Mouse (Mus musculus): Measurements from ENCODE around the gene Olfr1302.

The Olfr1302 gene

DNA sequence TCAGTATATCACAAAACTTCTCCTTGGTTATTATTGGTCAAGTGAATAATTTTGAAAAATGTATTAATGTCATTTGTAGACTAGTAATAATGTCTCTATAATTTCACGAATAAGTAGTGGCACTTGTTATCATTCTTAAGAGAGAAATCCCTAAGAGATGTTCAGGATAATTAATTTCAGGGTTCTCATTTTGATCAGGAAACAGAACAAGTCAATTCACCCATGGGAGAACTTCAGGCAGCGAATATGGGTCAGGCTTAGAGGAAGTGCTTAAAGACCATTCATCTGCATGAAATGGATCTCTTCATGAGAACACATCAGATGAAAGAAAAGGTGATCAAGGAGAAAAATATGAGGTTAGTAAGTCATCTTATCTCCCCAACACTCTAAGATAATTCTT is at the start of gene Olfr1302:
Olfr1302 (plus strand) TSS at position 301 of the 400 bp plus-strand sequence.
- no peak for DNase-seq (ENCODE audit: inconsistent age in 2 of 2, low spot score in 1 of 2)

DNA sequence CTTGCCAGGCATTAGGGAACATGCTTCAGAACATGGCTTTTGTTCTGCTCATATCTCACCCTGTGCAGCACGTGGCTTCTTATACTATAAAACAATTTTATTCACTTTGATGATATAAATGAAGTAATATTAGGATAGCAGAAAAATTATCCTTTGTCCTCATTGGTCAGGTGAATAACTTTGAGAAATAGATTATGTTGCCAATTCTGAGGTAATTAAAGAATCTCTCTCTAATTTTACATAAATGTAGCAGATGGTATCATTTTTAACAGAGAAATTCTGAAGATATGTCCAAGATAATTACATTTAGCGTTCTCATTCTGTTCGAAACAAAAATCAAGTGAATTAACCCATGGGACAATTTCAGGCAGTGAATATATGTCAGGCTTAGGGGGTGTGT is 26.5 kb upstream of the Olfr1302 start, which contains the start of gene Olfr1301:
Olfr1301 (plus strand) TSS at position 301 of the 400 bp plus-strand sequence.
- no peak for DNase-seq (ENCODE audit: inconsistent age in 2 of 2, low spot score in 1 of 2)

DNA sequence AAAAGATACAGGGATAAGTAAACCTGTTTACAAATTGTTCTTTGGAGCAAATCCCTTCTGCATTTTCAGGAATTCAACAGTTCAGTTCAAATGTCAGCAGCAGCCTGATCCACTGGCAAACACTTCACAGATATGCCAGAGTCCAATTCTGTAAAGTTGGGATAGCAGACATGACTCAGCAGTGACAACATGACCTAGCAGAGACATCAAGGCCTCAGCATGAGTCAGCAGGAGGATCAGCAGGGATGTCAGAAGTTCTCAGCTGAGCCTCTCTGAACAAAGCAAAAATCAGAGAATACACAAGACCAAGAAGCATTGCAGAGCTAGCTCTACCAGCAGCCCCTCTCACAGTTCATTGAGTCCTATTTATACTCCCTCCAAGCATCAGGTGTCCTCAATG is 35.7 kb downstream of the Olfr1302 start:
- DNase-seq (ENCODE audit: inconsistent age in 2 of 2, low spot score in 1 of 2) = peak; percentile 42 to 77

DNA sequence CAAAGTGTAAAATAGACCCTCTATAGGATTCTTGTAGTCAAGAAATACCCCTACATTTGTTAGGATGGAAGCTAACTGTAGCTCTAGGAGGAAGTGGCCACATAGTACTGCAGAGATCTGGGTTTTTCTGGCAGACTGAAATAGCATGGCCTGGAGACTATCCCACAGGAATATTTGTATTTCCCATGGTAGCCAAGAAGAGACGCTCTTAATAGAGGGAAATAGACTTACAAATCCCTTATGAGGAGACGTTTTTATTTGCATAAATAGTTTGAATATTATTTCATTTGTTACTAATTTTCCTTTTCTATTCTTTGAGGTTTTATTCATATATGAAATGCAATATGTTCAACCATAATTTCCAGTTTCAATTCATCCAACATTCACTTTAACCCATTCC is 43.0 kb downstream of the Olfr1302 start, which contains the start of gene Olfr1303:
Olfr1303 (minus strand) TSS at position 101 of the 400 bp plus-strand sequence.
- no peak for DNase-seq (ENCODE audit: inconsistent age in 2 of 2, low spot score in 1 of 2)

Measured in adrenal gland, adult (tissue).